Mouse (Mus musculus): ENCODE measurements at regions not wholly inside any gene's neighbourhood (a gene's known extent, or its start where the extent isn't known, plus 50 kb on each side); places are given as distances from the start of the nearest gene placed in this dataset.
A peak's percentile ranks its signal among the peaks of the same experiment; 100 is the strongest.

GRCm38 (mm10) chr15:36360694-36361521 is 646.7 kb downstream of the Zfp706 start:
- Histone ChIP-seq H3K36me3 (ENCODE audit: control insufficient read depth, insufficient read depth, low read length) (no peaks in the 10 kb centered on the region), H3K9ac (ENCODE audit: low read length) (no peak overlapping the region; the same call in 1 of the 2 replicates), H3K9me3 (replicated peaks; ENCODE audit: control insufficient read depth, low read length) (no peaks in the 10 kb centered on the region), H3K4me3 (replicated peaks; ENCODE audit: low read length) (no peak overlapping the region), H3K4me1 (ENCODE audit: control insufficient read depth, insufficient read depth, low read length) (peaks cover 9% of the 10 kb centered on the region; the same call in 1 of the 2 replicates), H3K27ac (ENCODE audit: low read length) (peak overlapping the region; percentile 53), H3K4me2 (ENCODE audit: low read depth, low read length) (no peak overlapping the region), H3K27me3 (ENCODE audit: control insufficient read depth, insufficient read depth, low read length) (no peaks in the 10 kb centered on the region)
- peak; percentile 44 for ATAC-seq (ENCODE audit: insufficient read depth, low FRiP score)
- WGBS, result 67% methylated on average over 14 of the region's 14 CpGs

GRCm38 (mm10) chr15:36355851-36356250 is 651.7 kb downstream of the Zfp706 start:
- no peak overlapping the region for H3K4me3 ChIP-seq (replicated peaks; ENCODE audit: low read length)
- H3K27me3 ChIP-seq (ENCODE audit: control insufficient read depth, insufficient read depth, low read length), result no peaks in the 10 kb centered on the region
- ATAC-seq (ENCODE audit: insufficient read depth, low FRiP score), result no peak
- no peak overlapping the region for H3K9ac ChIP-seq (ENCODE audit: low read length)
- no peak overlapping the region for H3K27ac ChIP-seq (ENCODE audit: low read length)
- no peak overlapping the region for H3K4me2 ChIP-seq (ENCODE audit: low read depth, low read length)
- no peaks in the 10 kb centered on the region for H3K36me3 ChIP-seq (ENCODE audit: control insufficient read depth, insufficient read depth, low read length)
- peaks cover 10% of the 10 kb centered on the region; the same call in 1 of the 2 replicates for H3K4me1 ChIP-seq (ENCODE audit: control insufficient read depth, insufficient read depth, low read length)
- no peaks in the 10 kb centered on the region for H3K9me3 ChIP-seq (replicated peaks; ENCODE audit: control insufficient read depth, low read length)
- WGBS, result 90% methylated on average over 9 of the region's 9 CpGs

- WGBS, result 75% methylated on average over 6 of the region's 6 CpGs
- no peak overlapping the region for H3K4me2 ChIP-seq (ENCODE audit: low read depth, low read length)
- H3K36me3 ChIP-seq (ENCODE audit: control insufficient read depth, insufficient read depth, low read length), result no peaks in the 10 kb centered on the region
- 0 out of 2 replicates have a peak, but pooled peaks cover 5% of the 10 kb centered on the region for H3K4me1 ChIP-seq (ENCODE audit: control insufficient read depth, insufficient read depth, low read length)
- no peak overlapping the region for H3K4me3 ChIP-seq (replicated peaks; ENCODE audit: low read length)
- no peak overlapping the region for H3K27ac ChIP-seq (ENCODE audit: low read length)
- H3K9ac ChIP-seq (ENCODE audit: low read length), result no peak overlapping the region
- no peaks in the 10 kb centered on the region for H3K9me3 ChIP-seq (replicated peaks; ENCODE audit: control insufficient read depth, low read length)
- ATAC-seq (ENCODE audit: insufficient read depth, low FRiP score), result no peak
- no peaks in the 10 kb centered on the region for H3K27me3 ChIP-seq (ENCODE audit: control insufficient read depth, insufficient read depth, low read length)
Measured at GRCm38 (mm10) chr15:36354545-36354944, 653.0 kb downstream of the Zfp706 start.

- Histone ChIP-seq H3K27ac (ENCODE audit: low read length) (0 out of 2 replicates have a peak overlapping the region, but pooled peaks have one; percentile 13), H3K36me3 (ENCODE audit: control insufficient read depth, insufficient read depth, low read length) (no peaks in the 10 kb centered on the region), H3K27me3 (ENCODE audit: control insufficient read depth, insufficient read depth, low read length) (no peaks in the 10 kb centered on the region), H3K4me2 (ENCODE audit: low read depth, low read length) (no peak overlapping the region), H3K9me3 (replicated peaks; ENCODE audit: control insufficient read depth, low read length) (no peaks in the 10 kb centered on the region), H3K9ac (ENCODE audit: low read length) (no peak overlapping the region), H3K4me1 (ENCODE audit: control insufficient read depth, insufficient read depth, low read length) (0 out of 2 replicates have a peak, but pooled peaks cover 5% of the 10 kb centered on the region), H3K4me3 (replicated peaks; ENCODE audit: low read length) (no peak overlapping the region)
- WGBS, result 81% methylated on average over 3 of the region's 3 CpGs
- no peak for ATAC-seq (ENCODE audit: insufficient read depth, low FRiP score)
Measured at GRCm38 (mm10) chr15:36353793-36354192, 653.8 kb downstream of the Zfp706 start.

- 75% methylated on average over 1 of the region's 1 CpGs for WGBS
- no peak overlapping the region for H3K27ac ChIP-seq (ENCODE audit: low read length)
- no peak overlapping the region for H3K4me2 ChIP-seq (ENCODE audit: low read depth, low read length)
- H3K27me3 ChIP-seq (ENCODE audit: control insufficient read depth, insufficient read depth, low read length), result no peaks in the 10 kb centered on the region
- no peak overlapping the region for H3K9ac ChIP-seq (ENCODE audit: low read length)
- ATAC-seq (ENCODE audit: insufficient read depth, low FRiP score), result no peak
- no peaks in the 10 kb centered on the region for H3K36me3 ChIP-seq (ENCODE audit: control insufficient read depth, insufficient read depth, low read length)
- 0 out of 2 replicates have a peak, but pooled peaks cover 5% of the 10 kb centered on the region for H3K4me1 ChIP-seq (ENCODE audit: control insufficient read depth, insufficient read depth, low read length)
- no peak overlapping the region for H3K4me3 ChIP-seq (replicated peaks; ENCODE audit: low read length)
- H3K9me3 ChIP-seq (replicated peaks; ENCODE audit: control insufficient read depth, low read length), result no peaks in the 10 kb centered on the region
Measured at GRCm38 (mm10) chr15:36352929-36353328, 654.6 kb downstream of the Zfp706 start.

- Histone ChIP-seq H3K9ac (ENCODE audit: low read length) (no peak overlapping the region), H3K4me2 (ENCODE audit: low read depth, low read length) (no peak overlapping the region), H3K27ac (ENCODE audit: low read length) (no peak overlapping the region), H3K27me3 (ENCODE audit: control insufficient read depth, insufficient read depth, low read length) (no peaks in the 10 kb centered on the region), H3K4me1 (ENCODE audit: control insufficient read depth, insufficient read depth, low read length) (0 out of 2 replicates have a peak, but pooled peaks cover 5% of the 10 kb centered on the region), H3K9me3 (replicated peaks; ENCODE audit: control insufficient read depth, low read length) (no peaks in the 10 kb centered on the region), H3K4me3 (replicated peaks; ENCODE audit: low read length) (no peak overlapping the region), H3K36me3 (ENCODE audit: control insufficient read depth, insufficient read depth, low read length) (no peaks in the 10 kb centered on the region)
- ATAC-seq (ENCODE audit: insufficient read depth, low FRiP score), result no peak
- WGBS, result 30% methylated on average over 3 of the region's 3 CpGs
Measured at GRCm38 (mm10) chr15:36351693-36352092, 655.9 kb downstream of the Zfp706 start.

- Histone ChIP-seq H3K4me3 (replicated peaks; ENCODE audit: low read length) (no peak overlapping the region), H3K4me1 (ENCODE audit: control insufficient read depth, insufficient read depth, low read length) (0 out of 2 replicates have a peak, but pooled peaks cover 8% of the 10 kb centered on the region), H3K9ac (ENCODE audit: low read length) (no peak overlapping the region), H3K9me3 (replicated peaks; ENCODE audit: control insufficient read depth, low read length) (no peaks in the 10 kb centered on the region), H3K36me3 (ENCODE audit: control insufficient read depth, insufficient read depth, low read length) (no peaks in the 10 kb centered on the region), H3K4me2 (ENCODE audit: low read depth, low read length) (no peak overlapping the region), H3K27me3 (ENCODE audit: control insufficient read depth, insufficient read depth, low read length) (no peaks in the 10 kb centered on the region), H3K27ac (ENCODE audit: low read length) (peak overlapping the region; percentile 91; the same call in 1 of the 2 replicates)
- peak; percentile 61 for ATAC-seq (ENCODE audit: insufficient read depth, low FRiP score)
- 60% methylated on average over 5 of the region's 5 CpGs for WGBS
Measured at GRCm38 (mm10) chr15:36348348-36348747, 659.2 kb downstream of the Zfp706 start.

- no peak for ATAC-seq (ENCODE audit: insufficient read depth, low FRiP score)
- Histone ChIP-seq H3K27ac (ENCODE audit: low read length) (peak overlapping the region; percentile 91), H3K4me3 (replicated peaks; ENCODE audit: low read length) (no peak overlapping the region)
Measured at GRCm38 (mm10) chr15:36347333-36347845, 660.2 kb downstream of the Zfp706 start.

GRCm38 (mm10) chr15:36346126-36346525 is 661.4 kb downstream of the Zfp706 start:
- H3K36me3 ChIP-seq (ENCODE audit: control insufficient read depth, insufficient read depth, low read length), result no peaks in the 10 kb centered on the region
- no peaks in the 10 kb centered on the region for H3K9me3 ChIP-seq (replicated peaks; ENCODE audit: control insufficient read depth, low read length)
- no peaks in the 10 kb centered on the region for H3K27me3 ChIP-seq (ENCODE audit: control insufficient read depth, insufficient read depth, low read length)
- H3K27ac ChIP-seq (ENCODE audit: low read length), result no peak overlapping the region
- 0 out of 2 replicates have a peak, but pooled peaks cover 3% of the 10 kb centered on the region for H3K4me1 ChIP-seq (ENCODE audit: control insufficient read depth, insufficient read depth, low read length)
- ATAC-seq (ENCODE audit: insufficient read depth, low FRiP score), result no peak
- no peak overlapping the region for H3K9ac ChIP-seq (ENCODE audit: low read length)
- H3K4me2 ChIP-seq (ENCODE audit: low read depth, low read length), result no peak overlapping the region
- H3K4me3 ChIP-seq (replicated peaks; ENCODE audit: low read length), result no peak overlapping the region
- 51% methylated on average over 5 of the region's 5 CpGs for WGBS

More at GRCm38 (mm10) chr15:36347333-36347845, 660.2 kb downstream of the Zfp706 start:
- Histone ChIP-seq H3K9me3 (replicated peaks; ENCODE audit: control insufficient read depth, low read length) (no peaks in the 10 kb centered on the region), H3K4me1 (ENCODE audit: control insufficient read depth, insufficient read depth, low read length) (0 out of 2 replicates have a peak, but pooled peaks cover 7% of the 10 kb centered on the region), H3K27me3 (ENCODE audit: control insufficient read depth, insufficient read depth, low read length) (no peaks in the 10 kb centered on the region), H3K4me2 (ENCODE audit: low read depth, low read length) (no peak overlapping the region), H3K36me3 (ENCODE audit: control insufficient read depth, insufficient read depth, low read length) (no peaks in the 10 kb centered on the region), H3K9ac (ENCODE audit: low read length) (no peak overlapping the region)
- WGBS, result 52% methylated on average over 4 of the region's 4 CpGs

Data from stomach, embryonic 16.5 days (tissue).